Mouse (Mus musculus): ENCODE results near the gene Glyr1.

GRCm38 (mm10) chr16:4976180-4976579, 73.5 kb downstream of the Glyr1 start:
- TF ChIP-seq CTCF (IDR thresholded peaks at IDR 0.05; ENCODE audit: control insufficient read depth, insufficient read depth, insufficient read length) (no peak), USF1 (IDR thresholded peaks at IDR 0.05; ENCODE audit: low read depth) (no peak), MYOD1 (IDR thresholded peaks at IDR 0.05; ENCODE audit: control insufficient read depth, insufficient read length, low read depth) (no peak), MAX (IDR thresholded peaks at IDR 0.05) (no peak), CEBPB (IDR thresholded peaks at IDR 0.05; ENCODE audit: low read depth) (no peak), FOSL1 (IDR thresholded peaks at IDR 0.05; ENCODE audit: insufficient read depth, low read length, poor library complexity, severe bottlenecking) (no peak), MYOG (IDR thresholded peaks at IDR 0.05; ENCODE audit: control insufficient read depth, extremely low read depth, insufficient read length) (no peak)
